ENCODE assay signal across 13 mouse cellular contexts in the genomic region with DNA sequence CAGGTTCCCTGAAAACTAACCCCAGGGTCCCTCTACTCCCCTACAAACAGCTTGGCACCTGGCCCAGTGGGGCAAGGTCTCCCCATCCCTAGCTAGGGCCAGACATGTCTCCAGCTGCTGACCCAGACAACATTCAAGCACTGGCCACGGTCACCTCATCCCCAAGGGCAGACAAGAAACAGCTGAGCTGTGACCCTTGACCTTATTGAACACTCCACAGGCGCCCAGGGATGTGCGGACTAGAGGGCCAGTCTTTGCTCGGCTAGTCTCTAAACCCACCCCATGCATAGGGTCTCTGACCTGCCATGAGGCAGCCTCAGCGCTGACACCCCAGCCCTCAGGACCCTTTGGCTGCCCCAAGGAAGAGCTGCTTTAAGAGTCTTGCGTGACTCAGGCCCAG. TPM values are rescaled to one million over a fixed set of nuclear protein-coding genes. Genes with fewer than 3 reads are reported as not detected.
DNase-seq lines count a peak whose midpoint lies in the region; ATAC-seq and TF ChIP-seq lines count a peak whose summit lies in the region.
"Had no signal": no experiment of that assay in that cellular context is flagged by ENCODE, and none has a peak within 500 bp of the region (broad histone marks: within the 10 kb centered on the region; RNA-seq: fewer than 3 reads in every experiment).

No protein-coding gene starts in this region.

- TF ChIP-seq CTCF in kidney, postnatal 0 days (IDR thresholded peaks at IDR 0.05; ENCODE audit: low read depth), result no peak

- no peak overlapping the region for H3ac ChIP-seq in myocyte (ENCODE audit: control insufficient read depth, insufficient read length)

- no peak for TF ChIP-seq POLR2A in myocyte (IDR thresholded peaks at IDR 0.05; ENCODE audit: insufficient read length, low read depth)

- H3K27ac ChIP-seq in kidney, postnatal 0 days, result peak overlapping the region; percentile 58
- peak overlapping the region; percentile 89 for H3K27ac ChIP-seq in embryonic facial prominence, embryonic 13.5 days
- H3K27ac ChIP-seq: heart, embryonic 15.5 days had no signal

- no peaks in the 10 kb centered on the region for H3K9me3 ChIP-seq in kidney, postnatal 0 days (replicated peaks; ENCODE audit: low read length)
- H3K9me3 ChIP-seq in embryonic facial prominence, embryonic 13.5 days, result no peaks in the 10 kb centered on the region
- H3K9me3 ChIP-seq: heart, embryonic 15.5 days had no signal

- ATAC-seq in kidney, postnatal 0 days (replicated peaks; ENCODE audit: low FRiP score, low read depth), result peak; percentile 38; the same call in 1 of the 2 replicates
- no peak for ATAC-seq in embryonic facial prominence, embryonic 13.5 days (ENCODE audit: insufficient number of reproducible peaks, insufficient read depth, low FRiP score, low TSS enrichment, low read depth)
- no peak for ATAC-seq in granulocyte monocyte progenitor cell, adult 5-6 weeks (replicated peaks; ENCODE audit: poor library complexity, severe bottlenecking)
- no peak for ATAC-seq in megakaryocyte-erythroid progenitor cell, adult 5-6 weeks (replicated peaks; ENCODE audit: low FRiP score, low TSS enrichment, poor library complexity, severe bottlenecking)
- ATAC-seq: forebrain, embryonic 14.5 days; inflammation-experienced regulatory T-cells, adult 6 months; liver, postnatal 0 days had no signal

- DNase-seq in kidney, postnatal 0 days (ENCODE audit: low spot score), result no peak
- no peak for DNase-seq in kidney, adult 8-10 months
- peak; percentile 42 for DNase-seq in embryo, embryonic 9.5 days (ENCODE audit: extremely low spot score)
- DNase-seq: cerebellum, postnatal 36 days; liver, postnatal 0 days had no signal

- H3K4me1 ChIP-seq in kidney, postnatal 0 days (replicated peaks; ENCODE audit: insufficient read depth, low read length), result peaks cover 26% of the 10 kb centered on the region
- peaks cover 61% of the 10 kb centered on the region for H3K4me1 ChIP-seq in embryonic facial prominence, embryonic 13.5 days

- no peak overlapping the region for H3K9ac ChIP-seq in kidney, postnatal 0 days (ENCODE audit: low read depth, low read length)
- no peak overlapping the region for H3K9ac ChIP-seq in embryonic facial prominence, embryonic 13.5 days
- H3K9ac ChIP-seq: heart, embryonic 15.5 days; liver, postnatal 0 days had no signal

- WGBS in kidney, postnatal 0 days, result 24% methylated on average over 6 of the region's 6 CpGs
- WGBS in embryonic facial prominence, embryonic 13.5 days, result 34% methylated on average over 6 of the region's 6 CpGs

- H3K4me3 ChIP-seq in kidney, postnatal 0 days (replicated peaks; ENCODE audit: low read depth, low read length), result no peak overlapping the region
- H3K4me3 ChIP-seq in embryonic facial prominence, embryonic 13.5 days, result no peak overlapping the region
- H3K4me3 ChIP-seq in myocyte, result no peak overlapping the region
- H3K4me3 ChIP-seq: heart, embryonic 15.5 days had no signal

- no peaks in the 10 kb centered on the region for H3K79me2 ChIP-seq in myocyte (ENCODE audit: control insufficient read depth, insufficient read depth)

- H3K4me2 ChIP-seq in kidney, postnatal 0 days (ENCODE audit: low read length), result no peak overlapping the region
- H3K4me2 ChIP-seq in embryonic facial prominence, embryonic 13.5 days, result no peak overlapping the region
- H3K4me2 ChIP-seq in myocyte (ENCODE audit: low read depth), result peak overlapping the region; percentile 58
- H3K4me2 ChIP-seq: heart, embryonic 15.5 days had no signal

- H3K27me3 ChIP-seq in kidney, postnatal 0 days (ENCODE audit: insufficient read depth, low read length), result no peaks in the 10 kb centered on the region
- no peaks in the 10 kb centered on the region for H3K27me3 ChIP-seq in embryonic facial prominence, embryonic 13.5 days
- no peaks in the 10 kb centered on the region for H3K27me3 ChIP-seq in myocyte (ENCODE audit: control insufficient read depth, insufficient read depth, insufficient read length)

- H3K36me3 ChIP-seq in kidney, postnatal 0 days (ENCODE audit: insufficient read depth, low read length), result no peaks in the 10 kb centered on the region
- peaks cover 10% of the 10 kb centered on the region for H3K36me3 ChIP-seq in embryonic facial prominence, embryonic 13.5 days
- H3K36me3 ChIP-seq in myocyte (ENCODE audit: control insufficient read depth, insufficient read depth), result no peaks in the 10 kb centered on the region
- H3K36me3 ChIP-seq: heart, embryonic 15.5 days had no signal

TF ChIP-seq in myocyte, 11 proteins besides CTCF, POLR2A, EP300 and RAD21:
- TF ChIP-seq POLR2AphosphoS2 (IDR thresholded peaks at IDR 0.05; ENCODE audit: insufficient read length, low read depth), result no peak
- TF ChIP-seq TCF12 (IDR thresholded peaks at IDR 0.05; ENCODE audit: insufficient read depth, poor library complexity, severe bottlenecking), result peak; percentile 48
- peak; percentile 15 to 71 (median 54) for TF ChIP-seq MYOG (IDR thresholded peaks at IDR 0.05; ENCODE audit: control insufficient read depth in 1 of 3, insufficient read depth in 1 of 3, insufficient read length in 2 of 3, low read depth in 2 of 3)
- peak; percentile 11 to 78 (median 59) for TF ChIP-seq MYOD1 (IDR thresholded peaks at IDR 0.05; ENCODE audit: control insufficient read depth in 1 of 3, insufficient read length in 2 of 3, low read depth in 2 of 3)

RNA-seq across cellular contexts. Expression of a gene that starts 11.7 kb away (rescaled TPM):
- 37.3 and 40.4 TPM in 2 replicates for polyA plus RNA-seq in kidney, postnatal 0 days (2015; fragmentation: Nextera tagmentation; extraction: Ambion mirVana)
- 109 and 141 TPM in 2 replicates for polyA plus RNA-seq in embryonic facial prominence, embryonic 13.5 days (2015; fragmentation: Nextera tagmentation; extraction: Ambion mirVana)
- polyA plus RNA-seq in myocyte (2012; fragmentation: generic; extraction: Trizol), result 62.0 TPM
- total RNA-seq in granulocyte monocyte progenitor cell, adult 5-6 weeks (2014; fragmentation: Nextera tagmentation), result 11.1 and 13.4 TPM in 2 replicates
- total RNA-seq in granulocyte monocyte progenitor cell, adult 5-6 weeks (2017), result 4.2 and 7.8 TPM in 2 replicates
- 0.46 TPM in 1 of 2 replicates, not detected in the other for total RNA-seq in megakaryocyte-erythroid progenitor cell, adult 5-6 weeks (2014; fragmentation: Nextera tagmentation)
- not detected in 2 replicates for total RNA-seq in megakaryocyte-erythroid progenitor cell, adult 5-6 weeks (2017)
- total RNA-seq: monocyte, adult 5-6 weeks had no signal
- polyA plus RNA-seq: inflammation-experienced regulatory T-cells, adult 6 months had no signal

RNA-seq across cellular contexts. Expression of a gene that starts 16.1 kb away (rescaled TPM):
- polyA plus RNA-seq in kidney, postnatal 0 days (2015; fragmentation: Nextera tagmentation; extraction: Ambion mirVana), result 187 and 202 TPM in 2 replicates
- polyA plus RNA-seq in embryonic facial prominence, embryonic 13.5 days (2015; fragmentation: Nextera tagmentation; extraction: Ambion mirVana), result 101 and 106 TPM in 2 replicates
- polyA plus RNA-seq in myocyte (2012; fragmentation: generic; extraction: Trizol), result 163 TPM
- 81.9 and 100 TPM in 2 replicates for total RNA-seq in granulocyte monocyte progenitor cell, adult 5-6 weeks (2014; fragmentation: Nextera tagmentation)
- total RNA-seq in granulocyte monocyte progenitor cell, adult 5-6 weeks (2017), result 101 and 111 TPM in 2 replicates
- total RNA-seq in megakaryocyte-erythroid progenitor cell, adult 5-6 weeks (2014; fragmentation: Nextera tagmentation), result 80.5 and 81.0 TPM in 2 replicates
- total RNA-seq in megakaryocyte-erythroid progenitor cell, adult 5-6 weeks (2017), result 63.1 and 68.9 TPM in 2 replicates

RNA-seq across cellular contexts. Expression of a gene that starts 16.3 kb away (rescaled TPM):
- 27.2 and 27.7 TPM in 2 replicates for polyA plus RNA-seq in kidney, postnatal 0 days (2015; fragmentation: Nextera tagmentation; extraction: Ambion mirVana)
- polyA plus RNA-seq in embryonic facial prominence, embryonic 13.5 days (2015; fragmentation: Nextera tagmentation; extraction: Ambion mirVana), result 63.6 and 65.7 TPM in 2 replicates
- 29.3 TPM for polyA plus RNA-seq in myocyte (2012; fragmentation: generic; extraction: Trizol)
- 29.2 and 29.7 TPM in 2 replicates for total RNA-seq in granulocyte monocyte progenitor cell, adult 5-6 weeks (2014; fragmentation: Nextera tagmentation)
- 31.1 and 38.5 TPM in 2 replicates for total RNA-seq in granulocyte monocyte progenitor cell, adult 5-6 weeks (2017)
- 46.6 and 48.1 TPM in 2 replicates for total RNA-seq in megakaryocyte-erythroid progenitor cell, adult 5-6 weeks (2014; fragmentation: Nextera tagmentation)
- total RNA-seq in megakaryocyte-erythroid progenitor cell, adult 5-6 weeks (2017), result 38.6 and 45.5 TPM in 2 replicates

RNA-seq across cellular contexts. Expression of a gene that starts 43.8 kb away (rescaled TPM):
- polyA plus RNA-seq in kidney, postnatal 0 days (2015; fragmentation: Nextera tagmentation; extraction: Ambion mirVana), result 2.1 and 2.4 TPM in 2 replicates
- polyA plus RNA-seq in embryonic facial prominence, embryonic 13.5 days (2015; fragmentation: Nextera tagmentation; extraction: Ambion mirVana), result 2.2 and 2.3 TPM in 2 replicates
- not detected for polyA plus RNA-seq in myocyte (2012; fragmentation: generic; extraction: Trizol)
- 288 and 331 TPM in 2 replicates for total RNA-seq in granulocyte monocyte progenitor cell, adult 5-6 weeks (2014; fragmentation: Nextera tagmentation)
- total RNA-seq in granulocyte monocyte progenitor cell, adult 5-6 weeks (2017), result 99.4 and 109 TPM in 2 replicates
- total RNA-seq in megakaryocyte-erythroid progenitor cell, adult 5-6 weeks (2014; fragmentation: Nextera tagmentation), result 66.0 and 87.7 TPM in 2 replicates
- 27.4 and 30.2 TPM in 2 replicates for total RNA-seq in megakaryocyte-erythroid progenitor cell, adult 5-6 weeks (2017)

RNA-seq across cellular contexts. Expression of a gene that starts 53.0 kb away (rescaled TPM):
- polyA plus RNA-seq in kidney, postnatal 0 days (2015; fragmentation: Nextera tagmentation; extraction: Ambion mirVana), result 5.4 TPM in 2 replicates
- polyA plus RNA-seq in embryonic facial prominence, embryonic 13.5 days (2015; fragmentation: Nextera tagmentation; extraction: Ambion mirVana), result 6.2 and 6.6 TPM in 2 replicates
- 5.0 TPM for polyA plus RNA-seq in myocyte (2012; fragmentation: generic; extraction: Trizol)
- total RNA-seq in granulocyte monocyte progenitor cell, adult 5-6 weeks (2014; fragmentation: Nextera tagmentation), result 1.6 and 3.7 TPM in 2 replicates
- total RNA-seq in granulocyte monocyte progenitor cell, adult 5-6 weeks (2017), result 0.77 and 1.9 TPM in 2 replicates
- total RNA-seq in megakaryocyte-erythroid progenitor cell, adult 5-6 weeks (2014; fragmentation: Nextera tagmentation), result 1.6 and 2.0 TPM in 2 replicates
- total RNA-seq in megakaryocyte-erythroid progenitor cell, adult 5-6 weeks (2017), result 0.23 and 0.80 TPM in 2 replicates
